Mouse (Mus musculus) cerebellum, adult 2 months (tissue): ENCODE measurements around the gene Ehd1.

Experiments used
- CTCF ChIP-seq: fragments of 200-500 bp; IDR thresholded peaks from 2 replicates; pipeline ENCODE4 v1.5.1; 2011; ENCODE audit warnings: low read depth, mild to moderate bottlenecking, control low read depth, low read length, moderate library complexity, borderline replicate concordance; ENCODE audit not compliant: insufficient read depth
- POLR2A ChIP-seq: fragments of 200-500 bp; IDR thresholded peaks from 2 replicates; pipeline ENCODE4 v1.6.1; 2011; ENCODE audit warnings: low read length, control low read depth, borderline replicate concordance; ENCODE audit not compliant: insufficient read depth

DNA sequence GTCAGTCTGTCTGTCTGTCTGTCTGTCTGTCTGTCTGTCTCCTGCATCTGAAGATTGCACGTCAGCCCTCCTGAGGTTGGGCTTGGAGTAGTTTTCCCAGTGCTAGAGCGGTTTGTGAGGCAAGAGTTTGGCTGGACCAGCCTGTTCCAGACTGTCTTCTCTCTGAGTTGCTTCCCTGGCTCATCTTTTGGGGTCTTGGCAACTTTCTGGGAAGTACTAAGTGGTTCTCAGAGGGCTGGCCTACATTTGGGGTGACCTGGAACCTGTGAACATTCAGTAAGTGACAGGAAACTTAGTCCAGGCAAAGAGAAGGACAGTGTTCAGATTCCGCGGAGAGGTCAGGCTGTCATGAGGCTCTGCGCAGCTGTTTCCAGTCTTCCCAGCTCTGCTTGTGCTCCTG is 15.7 kb downstream of the Ehd1 start:
- TF ChIP-seq CTCF, result no peak
- TF ChIP-seq POLR2A, result no peak
